Mouse (Mus musculus) erythroblast, embryonic 14.5 days (primary cell): ENCODE measurements around the gene Exoc6b.

Experiments
- GATA1 ChIP-seq: IDR thresholded peaks from 2 replicates; pipeline ENCODE4 v1.6.1; 2012; ENCODE audit warnings: low read length, inconsistent platforms, mixed read lengths
- TAL1 ChIP-seq: IDR thresholded peaks from 3 replicates; pipeline ENCODE4 v1.6.1; 2012; ENCODE audit warnings: low read length, inconsistent platforms, mixed read lengths

GRCm38 (mm10) chr6:84631588-84631987, 437.7 kb downstream of the Exoc6b start:
- TF ChIP-seq GATA1, result no peak
- TF ChIP-seq TAL1, result no peak
